Mouse (Mus musculus) cortical plate, adult 2 months (tissue): Measurements from ENCODE around the gene Pip5k1c. TPM values are rescaled to one million over a fixed set of nuclear protein-coding genes. Genes with fewer than 3 reads are reported as not detected.

Experiments used
- H3K27ac ChIP-seq: fragments of 200-500 bp; 2 replicates; pipeline ENCODE4 v1.5.1; 2012; ENCODE audit warnings: low read length, control low read depth, inconsistent platforms; ENCODE audit not compliant: insufficient read depth
- H3K4me1 ChIP-seq: fragments of 200-500 bp; 2 replicates; pipeline ENCODE4 v1.6.1; 2011; ENCODE audit warnings: low read length; ENCODE audit not compliant: control insufficient read depth, insufficient read depth
- H3K4me3 ChIP-seq: fragments of 200-500 bp; 2 replicates; pipeline ENCODE4 v1.5.1; 2011; ENCODE audit warnings: mild to moderate bottlenecking, low read length, control low read depth; ENCODE audit not compliant: insufficient read depth
- CTCF ChIP-seq: fragments of 200-500 bp; IDR thresholded peaks from 2 replicates; pipeline ENCODE4 v1.5.1; 2011; ENCODE audit warnings: mild to moderate bottlenecking, control low read depth, low read length; ENCODE audit not compliant: insufficient read depth; ENCODE audit errors: extremely low read depth
- POLR2A ChIP-seq: fragments of 200-500 bp; IDR thresholded peaks from 2 replicates; pipeline ENCODE4 v1.6.1; 2011; ENCODE audit warnings: mild to moderate bottlenecking, low read length, control low read depth; ENCODE audit not compliant: insufficient read depth; ENCODE audit errors: extremely low read depth
- polyA plus RNA-seq: library from polyadenylated mRNA; depleted of rRNA; stranded (reverse); fragments of >200 nt; gene quantifications from 2 replicates; pipeline ENCODE4 v1.2.3, GENCODE M21; 2012

Pip5k1c gene
- polyA plus RNA-seq, 1 experiment: 414 TPM

DNA sequence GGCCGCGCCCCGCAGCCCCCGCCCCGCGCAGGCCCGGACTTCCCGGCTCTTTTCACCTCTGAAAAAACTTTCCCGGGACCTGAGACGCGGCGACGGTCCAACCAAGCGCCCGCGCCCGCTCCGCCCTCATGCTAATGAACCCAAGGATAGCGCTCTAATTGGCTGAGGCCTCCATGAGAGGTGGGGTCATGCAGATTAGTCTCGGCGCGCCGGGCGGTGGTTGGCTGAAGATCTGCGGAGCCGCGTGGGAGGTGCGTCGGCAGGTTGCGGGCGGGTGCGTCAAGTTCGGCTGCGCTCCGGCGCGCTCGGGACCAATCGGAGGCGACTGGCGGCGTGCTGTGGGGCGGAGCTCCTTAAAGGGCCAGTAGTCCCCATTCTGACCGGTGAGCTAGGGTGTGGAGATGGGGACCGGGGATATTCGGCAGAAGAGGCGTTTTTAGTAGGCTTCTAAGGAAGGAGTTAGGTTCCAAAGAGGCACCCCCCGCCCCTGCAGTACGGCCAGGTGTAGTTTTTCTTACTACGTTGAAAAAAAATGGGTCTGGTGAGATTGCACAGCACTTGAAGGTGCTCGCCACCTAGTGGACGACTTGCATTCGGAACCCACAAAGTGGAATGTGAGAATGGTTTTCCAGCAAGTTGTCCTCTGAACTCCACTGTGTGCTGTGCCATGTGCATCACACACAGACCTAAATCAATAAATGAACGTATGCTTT lies 57.7 kb downstream of the Pip5k1c start, which contains the start of gene Hmg20b:
Hmg20b (minus strand) TSS at position 130 of the 713 bp plus-strand sequence.
- Histone ChIP-seq H3K27ac (peak within 1 kb of the TSS; percentile 82; the same call in 1 of the 2 replicates), H3K4me1 (no peaks in the 10 kb centered on the region), H3K4me3 (peak within 1 kb of the TSS; percentile 48)
- TF ChIP-seq CTCF (peak; percentile 79), POLR2A (peak; percentile 30; the same call in 1 of the 2 replicates)

DNA sequence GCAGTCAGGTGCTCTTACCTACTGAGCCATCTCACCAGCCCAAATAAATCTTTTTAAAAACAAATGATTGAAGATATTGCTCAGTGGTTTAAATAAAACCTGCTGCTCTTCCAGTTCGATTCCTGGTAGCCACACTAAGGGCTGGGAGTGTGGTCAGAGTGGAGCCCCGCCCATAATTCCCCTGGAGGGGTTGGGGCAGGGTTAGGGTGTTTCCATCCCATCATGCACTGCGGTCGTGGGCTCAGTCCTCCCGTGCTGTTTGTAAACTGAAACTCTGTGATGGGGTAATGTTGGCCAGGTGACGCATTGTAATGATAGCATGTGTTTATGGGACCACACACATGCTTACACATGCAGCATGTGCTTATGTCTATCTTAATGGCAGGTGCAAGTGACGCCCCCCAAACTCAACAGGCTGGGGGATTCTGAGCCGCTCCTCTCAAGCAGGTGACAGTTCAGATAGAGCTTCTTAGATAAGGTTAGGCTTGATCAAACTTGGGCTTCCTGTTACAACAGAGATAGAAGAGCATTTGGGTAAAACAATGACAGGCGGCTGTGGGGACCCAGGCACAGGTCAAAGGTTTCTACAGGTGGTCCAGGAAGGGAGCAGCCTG lies 59.0 kb downstream of the Pip5k1c start:
- Histone ChIP-seq H3K27ac (no peak overlapping the region), H3K4me1 (no peaks in the 10 kb centered on the region), H3K4me3 (no peak overlapping the region)
- TF ChIP-seq POLR2A: no peak
- no peak for TF ChIP-seq CTCF

- Histone ChIP-seq H3K27ac (no peak overlapping the region), H3K4me1 (peaks cover 2% of the 10 kb centered on the region; the same call in 1 of the 2 replicates), H3K4me3 (no peak overlapping the region)
- TF ChIP-seq POLR2A (no peak), CTCF (no peak)
Measured at GRCm38 (mm10) chr10:81354738-81355477, 62.1 kb downstream of the Pip5k1c start.

DNA sequence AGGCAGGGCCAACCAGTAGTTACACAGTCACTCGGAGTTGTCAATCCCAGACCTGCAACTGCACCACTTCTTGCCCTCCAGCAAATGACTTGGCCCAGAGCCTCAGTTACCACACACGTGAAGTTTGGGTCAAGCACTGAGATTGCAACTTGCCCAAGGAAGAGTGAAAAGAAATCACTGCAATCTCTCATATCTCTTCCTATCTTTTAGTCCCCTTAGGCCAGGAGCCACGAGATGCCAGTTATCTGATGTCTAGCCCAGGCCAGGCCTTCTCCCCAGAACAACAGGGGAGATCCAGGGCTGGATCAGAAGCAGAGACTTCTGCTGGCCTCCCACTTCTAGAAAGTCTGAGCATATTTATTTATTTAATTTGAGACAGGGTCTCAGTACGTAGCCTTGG lies 62.8 kb downstream of the Pip5k1c start:
- Histone ChIP-seq H3K4me3 (no peak overlapping the region), H3K4me1 (peaks cover 2% of the 10 kb centered on the region; the same call in 1 of the 2 replicates), H3K27ac (no peak overlapping the region)
- TF ChIP-seq CTCF (no peak), POLR2A (no peak)

- Histone ChIP-seq H3K27ac (no peak overlapping the region), H3K4me3 (peak overlapping the region; percentile 98; the same call in 1 of the 2 replicates), H3K4me1 (peaks cover 2% of the 10 kb centered on the region; the same call in 1 of the 2 replicates)
- TF ChIP-seq POLR2A (no peak), CTCF (no peak)
Measured at GRCm38 (mm10) chr10:81356352-81356990, 63.7 kb downstream of the Pip5k1c start.

DNA sequence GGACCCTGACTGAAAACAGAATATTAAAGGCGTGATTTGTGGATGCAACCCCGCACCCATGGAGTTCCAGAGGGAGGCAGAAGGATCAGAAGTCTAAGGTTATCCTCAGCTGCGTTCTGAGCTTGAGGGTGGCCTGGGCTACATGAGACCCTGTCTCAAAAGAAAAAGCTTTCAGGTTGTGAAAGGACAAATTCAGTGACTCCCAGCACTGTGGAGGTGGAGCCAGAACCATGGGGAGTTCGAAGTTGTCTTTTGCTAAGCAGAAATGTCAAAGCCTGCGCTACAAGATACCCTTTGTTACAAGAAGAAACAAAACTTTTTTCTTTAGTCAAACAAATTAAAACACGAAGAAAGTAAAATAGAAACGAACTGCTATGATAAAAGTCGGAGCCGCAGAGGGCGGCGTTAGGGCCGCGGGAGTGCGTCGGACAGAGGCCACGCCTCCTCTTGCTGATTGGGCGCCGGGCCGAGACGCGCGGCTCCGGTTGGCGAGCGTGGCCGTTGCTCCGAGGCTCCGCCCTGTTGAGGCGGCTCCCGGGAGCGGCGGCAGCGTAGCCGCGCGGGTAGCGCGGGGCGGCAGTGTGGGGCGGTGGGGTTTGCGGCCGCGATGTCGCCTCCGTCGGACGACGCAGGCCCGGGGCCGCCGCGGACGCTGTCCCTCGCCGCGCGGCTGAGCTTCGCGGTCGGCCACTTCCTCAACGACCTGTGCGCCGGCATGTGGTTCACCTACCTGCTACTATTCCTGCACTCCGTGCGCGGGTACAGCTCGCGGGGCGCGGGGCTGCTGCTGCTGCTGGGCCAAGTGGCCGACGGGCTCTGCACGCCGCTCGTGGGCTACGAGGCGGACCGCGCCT lies 64.5 kb downstream of the Pip5k1c start, which contains the start of gene Mfsd12:
Mfsd12 (plus strand) TSS at position 501 of the 854 bp plus-strand sequence.
- Histone ChIP-seq H3K4me1 (peaks cover 2% of the 10 kb centered on the region; the same call in 1 of the 2 replicates), H3K27ac (no peak within 1 kb of the TSS), H3K4me3 (peak within 1 kb of the TSS; percentile 98)
- TF ChIP-seq POLR2A: peak; percentile 25; the same call in 1 of the 2 replicates
- TF ChIP-seq CTCF: no peak

GRCm38 (mm10) chr10:81358209-81358608 lies 65.4 kb downstream of the Pip5k1c start:
- TF ChIP-seq POLR2A: no peak
- no peak for TF ChIP-seq CTCF
- no peak overlapping the region for H3K27ac ChIP-seq
- H3K4me3 ChIP-seq: peak overlapping the region; percentile 98
- peaks cover 2% of the 10 kb centered on the region; the same call in 1 of the 2 replicates for H3K4me1 ChIP-seq

DNA sequence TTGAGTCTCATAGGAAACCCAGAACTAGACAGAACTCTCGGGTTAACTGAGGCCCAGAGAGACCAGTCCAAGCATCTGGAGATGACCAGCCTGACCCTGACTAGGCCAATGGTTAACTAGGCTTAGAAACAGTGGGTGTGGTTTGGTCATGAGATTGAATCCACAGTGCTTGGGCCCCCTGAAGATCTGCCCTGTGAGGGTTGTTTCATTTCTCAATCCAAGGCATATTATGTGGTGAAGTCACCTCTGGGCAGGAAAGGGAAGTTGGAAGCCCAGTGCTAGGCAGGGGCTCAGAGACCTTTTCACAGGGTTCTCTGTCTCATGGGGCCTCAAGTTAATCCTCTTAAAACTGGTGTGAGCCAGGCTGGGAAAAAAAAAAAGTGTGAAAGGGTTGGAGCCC lies 66.1 kb downstream of the Pip5k1c start:
- Histone ChIP-seq H3K4me1 (peaks cover 2% of the 10 kb centered on the region; the same call in 1 of the 2 replicates), H3K4me3 (peak overlapping the region; percentile 98; the same call in 1 of the 2 replicates), H3K27ac (no peak overlapping the region)
- no peak for TF ChIP-seq CTCF
- TF ChIP-seq POLR2A: no peak

DNA sequence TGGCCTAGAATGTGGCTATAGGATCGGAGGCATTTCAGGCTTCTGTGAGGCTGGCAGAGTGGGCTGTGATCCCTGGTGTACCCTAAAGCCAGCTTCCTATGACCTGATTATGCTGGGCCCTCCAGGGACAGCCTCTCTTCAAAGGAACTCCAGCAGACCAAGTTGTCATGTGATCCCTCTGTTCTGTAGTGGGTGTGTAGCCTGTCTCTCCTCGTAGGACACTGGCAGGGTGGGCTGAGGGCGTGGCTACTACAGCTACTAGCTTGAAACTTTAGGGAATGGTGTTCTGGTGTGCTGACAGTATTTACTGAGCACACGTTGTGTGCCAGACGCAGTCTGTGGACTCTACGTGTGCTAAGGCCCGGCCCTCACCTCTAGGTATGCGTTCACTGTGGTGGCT lies 68.0 kb downstream of the Pip5k1c start:
- TF ChIP-seq CTCF: no peak
- TF ChIP-seq POLR2A: no peak
- H3K27ac ChIP-seq: no peak overlapping the region

More for the DNA sequence above, 68.0 kb downstream of the Pip5k1c start:
- Histone ChIP-seq H3K4me1 (peaks cover 2% of the 10 kb centered on the region; the same call in 1 of the 2 replicates), H3K4me3 (no peak overlapping the region)
